Mouse (Mus musculus) myocyte (in vitro differentiated cells): ENCODE results near the gene Tnxb. TPM values are rescaled to one million over a fixed set of nuclear protein-coding genes. Genes with fewer than 3 reads are reported as not detected.

Experiments used
- H3K27me3 ChIP-seq: one replicate; pipeline ENCODE4 v1.6.1; 2011; ENCODE audit not compliant: control insufficient read depth, insufficient read depth, insufficient read length
- H3K36me3 ChIP-seq: one replicate; pipeline ENCODE4 v1.6.1; 2011; ENCODE audit not compliant: control insufficient read depth, insufficient read depth
- H3K4me2 ChIP-seq: one replicate; pipeline ENCODE4 v1.6.1; 2011; ENCODE audit warnings: low read depth, control low read depth
- H3K4me3 ChIP-seq: one replicate; pipeline ENCODE4 v1.5.1; 2011; ENCODE audit warnings: mild to moderate bottlenecking, control low read depth, moderate library complexity
- H3K79me2 ChIP-seq: one replicate; pipeline ENCODE4 v1.6.1; 2011; ENCODE audit not compliant: control insufficient read depth, insufficient read depth
- H3ac ChIP-seq: one replicate; pipeline ENCODE4 v1.6.1; 2011; ENCODE audit not compliant: control insufficient read depth, insufficient read length
- CEBPB ChIP-seq: IDR thresholded peaks from 2 replicates; pipeline ENCODE4 v1.6.1; 2011; ENCODE audit warnings: mild to moderate bottlenecking, moderate library complexity; ENCODE audit not compliant: poor library complexity, insufficient read depth, severe bottlenecking
- E2F4 ChIP-seq: IDR thresholded peaks from one replicate; pipeline ENCODE4 v1.6.1; 2011; ENCODE audit warnings: mild to moderate bottlenecking, control low read depth, moderate library complexity; ENCODE audit not compliant: insufficient read depth
- MAX ChIP-seq: IDR thresholded peaks from one replicate; pipeline ENCODE4 v1.6.1; 2011; ENCODE audit warnings: low read depth, mild to moderate bottlenecking, control low read depth
- MYOD1 ChIP-seq, 3 experiments: IDR thresholded peaks; one replicate each; pipeline ENCODE4 v1.6.1; 2011; ENCODE audit warnings: control low read depth in 2 of 3, low read depth in 2 of 3, mild to moderate bottlenecking in 2 of 3, moderate library complexity in 1 of 3; ENCODE audit not compliant: insufficient read length in 2 of 3, control insufficient read depth in 1 of 3
- MYOG ChIP-seq, 3 experiments: IDR thresholded peaks; one replicate each; pipeline ENCODE4 v1.6.1; 2011; ENCODE audit warnings: control low read depth in 2 of 3, low read depth in 2 of 3, mild to moderate bottlenecking in 2 of 3; ENCODE audit not compliant: insufficient read length in 2 of 3, control insufficient read depth in 1 of 3, insufficient read depth in 1 of 3
- POLR2A ChIP-seq: IDR thresholded peaks from one replicate; pipeline ENCODE4 v1.6.1; 2011; ENCODE audit warnings: low read depth, mild to moderate bottlenecking, control low read depth, moderate library complexity; ENCODE audit not compliant: insufficient read length
- POLR2AphosphoS2 ChIP-seq: IDR thresholded peaks from one replicate; pipeline ENCODE4 v1.6.1; 2011; ENCODE audit warnings: low read depth, control low read depth; ENCODE audit not compliant: insufficient read length
- REST ChIP-seq: IDR thresholded peaks from one replicate; pipeline ENCODE4 v1.6.1; 2011; ENCODE audit warnings: mild to moderate bottlenecking, control low read depth, moderate library complexity; ENCODE audit not compliant: insufficient read depth, insufficient read length
- SRF ChIP-seq: IDR thresholded peaks from one replicate; pipeline ENCODE4 v1.6.1; 2011; ENCODE audit warnings: low read depth; ENCODE audit not compliant: control insufficient read depth, insufficient read length
- TCF12 ChIP-seq: IDR thresholded peaks from one replicate; pipeline ENCODE4 v1.6.1; 2011; ENCODE audit warnings: mild to moderate bottlenecking, control low read depth; ENCODE audit not compliant: poor library complexity, insufficient read depth, severe bottlenecking
- TCF3 ChIP-seq: IDR thresholded peaks from one replicate; pipeline ENCODE4 v1.6.1; 2011; ENCODE audit warnings: low read depth, control low read depth; ENCODE audit not compliant: insufficient read length
- USF1 ChIP-seq: IDR thresholded peaks from one replicate; pipeline ENCODE4 v1.6.1; 2011; ENCODE audit warnings: low read depth, mild to moderate bottlenecking, control low read depth, moderate library complexity
- polyA plus RNA-seq: library from polyadenylated mRNA; unstranded; fragments of >200 nt; fragmentation: generic; extraction: Trizol; gene quantifications from one replicate; pipeline ENCODE4 v1.2.1, GENCODE M21; 2012; ENCODE audit warnings: missing spikeins

The Tnxb gene
- polyA plus RNA-seq, 1 experiment = under 0.01 TPM

DNA sequence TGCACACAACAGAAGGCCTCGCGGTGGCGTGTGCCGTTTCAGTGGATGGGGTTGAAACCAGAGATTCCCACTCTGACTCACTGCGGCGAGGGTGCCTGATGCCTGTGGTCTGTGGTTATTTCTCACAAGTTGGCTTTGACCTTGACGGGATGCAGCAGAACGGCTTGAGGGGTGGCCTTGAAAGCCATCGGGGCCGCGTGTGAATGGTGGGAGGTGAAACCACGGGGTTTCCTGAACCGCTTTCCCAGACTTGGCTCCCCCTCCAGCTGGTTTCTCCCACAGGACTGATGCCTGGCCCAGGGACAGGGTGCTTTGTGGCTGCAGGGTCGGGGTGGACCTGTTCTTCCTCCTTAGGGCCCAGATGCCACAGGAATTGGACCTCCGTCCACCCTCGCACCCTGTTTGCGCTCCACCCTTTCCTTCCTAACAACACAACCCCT, 10.8 kb downstream of the Tnxb start:
- no peak overlapping the region for H3K4me3 ChIP-seq

DNA sequence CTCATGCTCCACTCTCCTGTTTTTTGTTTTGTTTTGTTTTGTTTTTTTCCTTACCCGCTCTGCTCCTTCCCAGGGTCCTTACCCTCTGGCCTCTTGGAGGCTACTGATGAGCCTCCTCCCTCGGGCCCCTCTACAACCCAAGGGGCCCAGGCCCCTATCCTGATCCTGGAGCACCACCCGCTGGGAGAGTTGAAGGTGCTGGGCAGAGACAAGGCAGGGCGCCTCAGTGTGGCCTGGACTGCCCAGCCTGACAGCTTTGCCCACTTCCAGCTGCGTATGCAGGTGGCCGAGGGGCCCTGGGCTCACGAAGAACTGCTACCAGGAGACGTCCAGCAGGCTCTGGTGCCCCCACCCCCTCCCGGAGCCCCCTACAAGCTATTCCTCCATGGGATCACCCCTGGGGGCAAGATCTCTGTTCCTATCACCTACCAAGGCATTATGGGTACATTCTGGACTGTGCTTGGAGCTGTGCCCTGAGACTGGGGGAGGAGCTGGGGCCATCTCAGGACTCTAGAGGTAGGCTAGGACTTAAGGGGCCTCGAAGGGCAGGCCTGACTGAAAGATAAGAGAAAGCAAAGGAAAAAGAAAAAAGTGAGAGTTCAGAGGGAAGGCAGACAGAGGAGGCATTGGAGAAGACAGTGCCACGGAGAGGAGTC, 11.7 kb downstream of the Tnxb start:
- no peak overlapping the region for H3ac ChIP-seq
- no peaks in the 10 kb centered on the region for H3K79me2 ChIP-seq
- TF ChIP-seq CEBPB (no peak), MYOG (IDR thresholded peaks at IDR 0.05; ENCODE audit: control insufficient read depth in 1 of 3, insufficient read depth in 1 of 3, insufficient read length in 2 of 3, low read depth in 2 of 3) (no peak), REST (no peak), MAX (no peak), TCF12 (no peak)
- H3K27me3 ChIP-seq = peaks cover 81% of the 10 kb centered on the region
- H3K4me3 ChIP-seq = no peak overlapping the region
- no peak overlapping the region for H3K4me2 ChIP-seq
- no peaks in the 10 kb centered on the region for H3K36me3 ChIP-seq

More for the DNA sequence above, 10.8 kb downstream of the Tnxb start:
- Histone ChIP-seq H3K4me2 (peak overlapping the region; percentile 26), H3K79me2 (no peaks in the 10 kb centered on the region), H3K27me3 (peaks cover 84% of the 10 kb centered on the region), H3ac (no peak overlapping the region), H3K36me3 (no peaks in the 10 kb centered on the region)
- no peak for TF ChIP-seq E2F4
- TF ChIP-seq MYOD1 (IDR thresholded peaks at IDR 0.05; ENCODE audit: control insufficient read depth in 1 of 3, insufficient read length in 2 of 3, low read depth in 2 of 3) = peak in 2 of 3 experiments; percentile 14 to 49
- TF ChIP-seq TCF3 = peak; percentile 60
- 0 out of 2 replicates have a peak, but pooled peaks have one; percentile 19 for TF ChIP-seq CEBPB
- TF ChIP-seq USF1 = no peak
- no peak for TF ChIP-seq REST
- TF ChIP-seq POLR2AphosphoS2 = no peak
- no peak for TF ChIP-seq MAX
- no peak for TF ChIP-seq POLR2A
- no peak for TF ChIP-seq SRF
- TF ChIP-seq MYOG (IDR thresholded peaks at IDR 0.05; ENCODE audit: control insufficient read depth in 1 of 3, insufficient read depth in 1 of 3, insufficient read length in 2 of 3, low read depth in 2 of 3) = peak in 1 of 3 experiments; percentile 76
- no peak for TF ChIP-seq TCF12

DNA sequence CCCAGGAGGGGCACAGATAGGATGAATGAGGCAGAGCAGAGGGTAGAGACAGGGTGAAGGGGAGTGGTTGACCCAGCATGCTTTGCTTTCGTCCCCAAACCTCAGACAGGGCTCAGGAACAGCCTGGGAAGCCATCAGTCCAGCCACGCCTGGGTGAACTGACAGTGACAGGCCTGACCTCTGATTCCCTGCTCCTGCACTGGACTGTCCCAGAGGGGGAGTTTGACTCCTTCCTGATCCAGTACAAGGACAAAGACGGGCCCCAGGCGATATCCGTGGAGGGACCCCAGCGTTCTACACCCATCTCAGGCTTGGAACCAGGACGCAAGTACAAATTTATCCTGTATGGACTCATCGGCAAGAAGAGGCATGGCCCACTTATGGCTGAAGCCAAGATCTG, 12.8 kb downstream of the Tnxb start:
- H3K79me2 ChIP-seq = no peaks in the 10 kb centered on the region
- TF ChIP-seq E2F4 = no peak
- TF ChIP-seq SRF = no peak
- TF ChIP-seq USF1 = no peak
- TF ChIP-seq REST = no peak
- no peak for TF ChIP-seq MYOG (IDR thresholded peaks at IDR 0.05; ENCODE audit: control insufficient read depth in 1 of 3, insufficient read depth in 1 of 3, insufficient read length in 2 of 3, low read depth in 2 of 3)
- TF ChIP-seq TCF12 = no peak
- TF ChIP-seq POLR2A = no peak
- TF ChIP-seq POLR2AphosphoS2 = no peak
- TF ChIP-seq MYOD1 (IDR thresholded peaks at IDR 0.05; ENCODE audit: control insufficient read depth in 1 of 3, insufficient read length in 2 of 3, low read depth in 2 of 3) = no peak
- no peak for TF ChIP-seq MAX
- no peak for TF ChIP-seq CEBPB
- no peak for TF ChIP-seq TCF3
- H3K27me3 ChIP-seq = peaks cover 76% of the 10 kb centered on the region
- no peak overlapping the region for H3K4me3 ChIP-seq
- H3ac ChIP-seq = no peak overlapping the region
- no peak overlapping the region for H3K4me2 ChIP-seq
- no peaks in the 10 kb centered on the region for H3K36me3 ChIP-seq

- H3ac ChIP-seq = no peak overlapping the region
- H3K4me3 ChIP-seq = no peak overlapping the region
- H3K27me3 ChIP-seq = peaks cover 76% of the 10 kb centered on the region
- TF ChIP-seq USF1 = no peak
- TF ChIP-seq MYOG (IDR thresholded peaks at IDR 0.05; ENCODE audit: control insufficient read depth in 1 of 3, insufficient read depth in 1 of 3, insufficient read length in 2 of 3, low read depth in 2 of 3) = peak in 2 of 3 experiments; percentile 6 to 13
- no peaks in the 10 kb centered on the region for H3K36me3 ChIP-seq
- no peak overlapping the region for H3K4me2 ChIP-seq
- H3K79me2 ChIP-seq = no peaks in the 10 kb centered on the region
Measured at GRCm38 (mm10) chr17:34683686-34684220, 13.4 kb downstream of the Tnxb start.

GRCm38 (mm10) chr17:34684253-34684893, 14.0 kb downstream of the Tnxb start:
- no peaks in the 10 kb centered on the region for H3K79me2 ChIP-seq
- no peak overlapping the region for H3K4me2 ChIP-seq
- no peak overlapping the region for H3K4me3 ChIP-seq
- no peak overlapping the region for H3ac ChIP-seq
- no peaks in the 10 kb centered on the region for H3K36me3 ChIP-seq
- H3K27me3 ChIP-seq = peaks cover 76% of the 10 kb centered on the region
- TF ChIP-seq MYOD1 (IDR thresholded peaks at IDR 0.05; ENCODE audit: control insufficient read depth in 1 of 3, insufficient read length in 2 of 3, low read depth in 2 of 3) = no peak
